Mouse (Mus musculus): ENCODE measurements around the gene Magi1. TPM values are rescaled to one million over a fixed set of nuclear protein-coding genes. Genes with fewer than 3 reads are reported as not detected.

Magi1 gene
- polyA plus RNA-seq, 1 experiment from 2014 or later = 25.0 TPM

DNA sequence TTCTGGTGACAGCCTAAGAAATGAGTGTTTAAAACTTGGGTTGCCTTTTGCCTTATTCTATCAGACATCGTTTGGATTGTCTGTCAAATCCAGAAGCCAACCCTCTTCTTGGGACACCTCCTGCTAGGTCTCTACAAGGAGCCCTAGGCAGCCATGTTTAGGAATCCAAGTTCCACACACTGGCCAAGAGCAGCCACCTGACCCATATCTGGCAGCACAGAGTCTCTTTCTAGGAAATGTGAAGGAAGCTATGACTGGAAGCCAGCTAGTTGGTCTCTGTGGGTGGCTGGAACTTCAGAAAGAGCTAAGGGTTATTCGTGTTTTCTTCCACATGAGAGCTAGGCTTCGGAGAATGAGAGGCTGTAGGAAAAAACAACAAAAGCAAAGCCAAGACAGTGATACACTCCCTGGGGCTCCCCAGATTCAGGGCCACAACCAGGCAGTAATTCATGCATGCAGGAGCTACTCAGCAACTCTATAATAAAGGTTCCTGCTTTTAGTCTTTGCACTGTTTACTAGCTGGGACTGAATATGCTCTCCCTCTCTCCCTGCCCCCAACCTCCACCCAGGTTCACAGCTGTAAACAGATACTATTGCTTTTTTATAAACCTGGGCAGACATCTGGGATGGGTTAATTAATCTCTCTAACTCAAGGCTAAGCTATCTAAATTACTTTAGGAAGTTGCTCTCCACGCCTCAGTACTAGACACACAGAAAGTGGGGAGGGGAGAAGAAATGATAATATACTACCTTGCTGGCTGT lies 188.6 kb downstream of the Magi1 start:
- 63% methylated on average over 4 of the region's 4 CpGs for WGBS
- H3K27me3 ChIP-seq (ENCODE audit: insufficient read depth, poor library complexity, severe bottlenecking) = no peaks in the 10 kb centered on the region
- no peaks in the 10 kb centered on the region for H3K9me3 ChIP-seq
- H3K4me3 ChIP-seq = no peak overlapping the region
- H3K36me3 ChIP-seq = no peaks in the 10 kb centered on the region
- peaks cover 26% of the 10 kb centered on the region for H3K4me1 ChIP-seq (replicated peaks)
- no peak for DNase-seq (ENCODE audit: low spot score)
- H3K27ac ChIP-seq = 0 out of 2 replicates have a peak overlapping the region, but pooled peaks have one; percentile 5

GRCm38 (mm10) chr6:94092969-94093597 lies 190.6 kb downstream of the Magi1 start:
- H3K4me1 ChIP-seq (replicated peaks) = peaks cover 27% of the 10 kb centered on the region
- 46% methylated on average over 8 of the region's 8 CpGs for WGBS
- DNase-seq (ENCODE audit: low spot score) = no peak

GRCm38 (mm10) chr6:94092500-94092899 lies 191.2 kb downstream of the Magi1 start:
- no peaks in the 10 kb centered on the region for H3K36me3 ChIP-seq
- WGBS = 91% methylated on average over 4 of the region's 4 CpGs
- H3K27ac ChIP-seq = no peak overlapping the region
- no peaks in the 10 kb centered on the region for H3K9me3 ChIP-seq
- no peak overlapping the region for H3K4me3 ChIP-seq
- no peaks in the 10 kb centered on the region for H3K27me3 ChIP-seq (ENCODE audit: insufficient read depth, poor library complexity, severe bottlenecking)
- H3K4me1 ChIP-seq (replicated peaks) = peaks cover 31% of the 10 kb centered on the region
- no peak for DNase-seq (ENCODE audit: low spot score)

More at GRCm38 (mm10) chr6:94092969-94093597, 190.6 kb downstream of the Magi1 start:
- Histone ChIP-seq H3K27me3 (ENCODE audit: insufficient read depth, poor library complexity, severe bottlenecking) (no peaks in the 10 kb centered on the region), H3K36me3 (no peaks in the 10 kb centered on the region), H3K4me3 (no peak overlapping the region), H3K9me3 (no peaks in the 10 kb centered on the region), H3K27ac (no peak overlapping the region)

- peaks cover 39% of the 10 kb centered on the region for H3K4me1 ChIP-seq (replicated peaks)
- no peaks in the 10 kb centered on the region for H3K27me3 ChIP-seq (ENCODE audit: insufficient read depth, poor library complexity, severe bottlenecking)
- 77% methylated on average over 2 of the region's 2 CpGs for WGBS
- no peak overlapping the region for H3K4me3 ChIP-seq
- DNase-seq (ENCODE audit: low spot score) = no peak
- no peaks in the 10 kb centered on the region for H3K36me3 ChIP-seq
- no peak overlapping the region for H3K27ac ChIP-seq
- H3K9me3 ChIP-seq = no peaks in the 10 kb centered on the region
Measured at GRCm38 (mm10) chr6:94086855-94087254, 196.9 kb downstream of the Magi1 start.

GRCm38 (mm10) chr6:94084752-94085151 lies 199.0 kb downstream of the Magi1 start:
- peaks cover 37% of the 10 kb centered on the region for H3K4me1 ChIP-seq (replicated peaks)
- DNase-seq (ENCODE audit: low spot score) = peak; percentile 29
- no peaks in the 10 kb centered on the region for H3K9me3 ChIP-seq
- no peak overlapping the region for H3K4me3 ChIP-seq
- H3K27ac ChIP-seq = 0 out of 2 replicates have a peak overlapping the region, but pooled peaks have one; percentile 46
- 33% methylated on average over 5 of the region's 5 CpGs for WGBS
- H3K36me3 ChIP-seq = no peaks in the 10 kb centered on the region
- no peaks in the 10 kb centered on the region for H3K27me3 ChIP-seq (ENCODE audit: insufficient read depth, poor library complexity, severe bottlenecking)

- no peak overlapping the region for H3K4me3 ChIP-seq
- peak overlapping the region; percentile 40; the same call in 1 of the 2 replicates for H3K27ac ChIP-seq
- no peaks in the 10 kb centered on the region for H3K27me3 ChIP-seq (ENCODE audit: insufficient read depth, poor library complexity, severe bottlenecking)
- H3K36me3 ChIP-seq = no peaks in the 10 kb centered on the region
- DNase-seq (ENCODE audit: low spot score) = no peak
- 96% methylated on average over 7 of the region's 7 CpGs for WGBS
- H3K9me3 ChIP-seq = no peaks in the 10 kb centered on the region
- H3K4me1 ChIP-seq (replicated peaks) = peaks cover 49% of the 10 kb centered on the region
Measured at GRCm38 (mm10) chr6:94083459-94083858, 200.3 kb downstream of the Magi1 start.

GRCm38 (mm10) chr6:94080933-94081545 lies 202.7 kb downstream of the Magi1 start:
- Histone ChIP-seq H3K4me3 (no peak overlapping the region), H3K36me3 (no peaks in the 10 kb centered on the region), H3K27ac (no peak overlapping the region), H3K4me1 (replicated peaks) (peaks cover 32% of the 10 kb centered on the region), H3K9me3 (no peaks in the 10 kb centered on the region), H3K27me3 (ENCODE audit: insufficient read depth, poor library complexity, severe bottlenecking) (no peaks in the 10 kb centered on the region)
- WGBS = 20% methylated on average over 4 of the region's 4 CpGs
- peak; percentile 68 for DNase-seq (ENCODE audit: low spot score)

GRCm38 (mm10) chr6:94078934-94079333 lies 204.8 kb downstream of the Magi1 start:
- H3K27ac ChIP-seq = peak overlapping the region; percentile 73

GRCm38 (mm10) chr6:94077013-94077412 lies 206.7 kb downstream of the Magi1 start:
- 94% methylated on average over 3 of the region's 3 CpGs for WGBS
- no peaks in the 10 kb centered on the region for H3K36me3 ChIP-seq
- DNase-seq (ENCODE audit: low spot score) = no peak
- peaks cover 16% of the 10 kb centered on the region for H3K4me1 ChIP-seq (replicated peaks)
- H3K9me3 ChIP-seq = no peaks in the 10 kb centered on the region
- no peak overlapping the region for H3K27ac ChIP-seq
- H3K4me3 ChIP-seq = no peak overlapping the region
- H3K27me3 ChIP-seq (ENCODE audit: insufficient read depth, poor library complexity, severe bottlenecking) = no peaks in the 10 kb centered on the region

More at GRCm38 (mm10) chr6:94078934-94079333, 204.8 kb downstream of the Magi1 start:
- Histone ChIP-seq H3K36me3 (no peaks in the 10 kb centered on the region), H3K9me3 (no peaks in the 10 kb centered on the region), H3K27me3 (ENCODE audit: insufficient read depth, poor library complexity, severe bottlenecking) (no peaks in the 10 kb centered on the region), H3K4me1 (replicated peaks) (peaks cover 25% of the 10 kb centered on the region), H3K4me3 (no peak overlapping the region)
- DNase-seq (ENCODE audit: low spot score) = no peak
- WGBS = 31% methylated on average over 8 of the region's 8 CpGs

- Histone ChIP-seq H3K9me3 (no peaks in the 10 kb centered on the region), H3K27me3 (ENCODE audit: insufficient read depth, poor library complexity, severe bottlenecking) (no peaks in the 10 kb centered on the region), H3K4me3 (no peak overlapping the region), H3K4me1 (replicated peaks) (peaks cover 16% of the 10 kb centered on the region), H3K36me3 (no peaks in the 10 kb centered on the region), H3K27ac (no peak overlapping the region)
- WGBS = 90% methylated on average over 4 of the region's 4 CpGs
- no peak for DNase-seq (ENCODE audit: low spot score)
Measured at GRCm38 (mm10) chr6:94075990-94076389, 207.7 kb downstream of the Magi1 start.

- WGBS = 41% methylated on average over 8 of the region's 8 CpGs
- Histone ChIP-seq H3K9me3 (no peaks in the 10 kb centered on the region), H3K36me3 (no peaks in the 10 kb centered on the region), H3K27ac (0 out of 2 replicates have a peak overlapping the region, but pooled peaks have one; percentile 50), H3K4me3 (no peak overlapping the region), H3K27me3 (ENCODE audit: insufficient read depth, poor library complexity, severe bottlenecking) (no peaks in the 10 kb centered on the region), H3K4me1 (replicated peaks) (peaks cover 20% of the 10 kb centered on the region)
- DNase-seq (ENCODE audit: low spot score) = peak; percentile 41
Measured at GRCm38 (mm10) chr6:94075228-94075627, 208.5 kb downstream of the Magi1 start.

GRCm38 (mm10) chr6:94071676-94072075 lies 212.0 kb downstream of the Magi1 start:
- 78% methylated on average over 5 of the region's 5 CpGs for WGBS
- no peaks in the 10 kb centered on the region for H3K27me3 ChIP-seq (ENCODE audit: insufficient read depth, poor library complexity, severe bottlenecking)
- H3K4me1 ChIP-seq (replicated peaks) = peaks cover 11% of the 10 kb centered on the region
- H3K9me3 ChIP-seq = no peaks in the 10 kb centered on the region
- H3K36me3 ChIP-seq = no peaks in the 10 kb centered on the region
- H3K4me3 ChIP-seq = no peak overlapping the region
- DNase-seq (ENCODE audit: low spot score) = no peak
- H3K27ac ChIP-seq = no peak overlapping the region

DNA sequence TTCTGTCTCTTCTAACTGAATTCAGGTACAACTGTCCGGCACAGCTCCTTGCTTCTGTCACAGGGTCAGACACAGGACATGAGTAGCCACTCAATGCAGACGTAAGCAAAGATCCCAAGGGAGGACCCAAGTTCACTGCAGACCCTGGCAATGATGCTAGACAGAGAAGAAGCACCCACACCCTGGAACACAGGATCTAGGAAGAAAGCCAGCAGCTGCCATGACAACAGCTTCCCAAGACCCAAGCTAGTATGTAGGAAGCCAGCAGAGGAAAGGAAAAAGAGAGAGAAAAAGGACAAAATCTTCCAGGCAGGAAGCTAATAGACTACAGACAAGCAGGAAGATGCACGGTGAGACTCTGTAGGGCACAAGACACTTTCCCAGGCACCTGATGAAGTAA lies 213.0 kb downstream of the Magi1 start:
- no peak for DNase-seq (ENCODE audit: low spot score)
- no peaks in the 10 kb centered on the region for H3K9me3 ChIP-seq
- WGBS = 79% methylated on average over 3 of the region's 3 CpGs
- no peak overlapping the region for H3K4me3 ChIP-seq
- H3K36me3 ChIP-seq = no peaks in the 10 kb centered on the region
- no peak overlapping the region for H3K27ac ChIP-seq
- no peaks in the 10 kb centered on the region for H3K27me3 ChIP-seq (ENCODE audit: insufficient read depth, poor library complexity, severe bottlenecking)
- peaks cover 11% of the 10 kb centered on the region for H3K4me1 ChIP-seq (replicated peaks)
